Mouse (Mus musculus) brain, embryonic 14.5 days (tissue): Measurements from ENCODE around the gene Psmg3.

ENCODE experiments used
- CTCF ChIP-seq: fragments of 200-500 bp; IDR thresholded peaks from 2 replicates; pipeline ENCODE4 v1.5.1; 2012; ENCODE audit warnings: inconsistent platforms, mild to moderate bottlenecking, moderate library complexity, borderline replicate concordance; ENCODE audit not compliant: insufficient read depth, insufficient read length; ENCODE audit errors: extremely low read depth
- POLR2A ChIP-seq: fragments of 200-500 bp; IDR thresholded peaks from 2 replicates; pipeline ENCODE4 v1.6.1; 2012; ENCODE audit warnings: mild to moderate bottlenecking, inconsistent platforms, borderline replicate concordance; ENCODE audit not compliant: poor library complexity, insufficient read depth, insufficient read length, severe bottlenecking; ENCODE audit errors: extremely low read depth

DNA sequence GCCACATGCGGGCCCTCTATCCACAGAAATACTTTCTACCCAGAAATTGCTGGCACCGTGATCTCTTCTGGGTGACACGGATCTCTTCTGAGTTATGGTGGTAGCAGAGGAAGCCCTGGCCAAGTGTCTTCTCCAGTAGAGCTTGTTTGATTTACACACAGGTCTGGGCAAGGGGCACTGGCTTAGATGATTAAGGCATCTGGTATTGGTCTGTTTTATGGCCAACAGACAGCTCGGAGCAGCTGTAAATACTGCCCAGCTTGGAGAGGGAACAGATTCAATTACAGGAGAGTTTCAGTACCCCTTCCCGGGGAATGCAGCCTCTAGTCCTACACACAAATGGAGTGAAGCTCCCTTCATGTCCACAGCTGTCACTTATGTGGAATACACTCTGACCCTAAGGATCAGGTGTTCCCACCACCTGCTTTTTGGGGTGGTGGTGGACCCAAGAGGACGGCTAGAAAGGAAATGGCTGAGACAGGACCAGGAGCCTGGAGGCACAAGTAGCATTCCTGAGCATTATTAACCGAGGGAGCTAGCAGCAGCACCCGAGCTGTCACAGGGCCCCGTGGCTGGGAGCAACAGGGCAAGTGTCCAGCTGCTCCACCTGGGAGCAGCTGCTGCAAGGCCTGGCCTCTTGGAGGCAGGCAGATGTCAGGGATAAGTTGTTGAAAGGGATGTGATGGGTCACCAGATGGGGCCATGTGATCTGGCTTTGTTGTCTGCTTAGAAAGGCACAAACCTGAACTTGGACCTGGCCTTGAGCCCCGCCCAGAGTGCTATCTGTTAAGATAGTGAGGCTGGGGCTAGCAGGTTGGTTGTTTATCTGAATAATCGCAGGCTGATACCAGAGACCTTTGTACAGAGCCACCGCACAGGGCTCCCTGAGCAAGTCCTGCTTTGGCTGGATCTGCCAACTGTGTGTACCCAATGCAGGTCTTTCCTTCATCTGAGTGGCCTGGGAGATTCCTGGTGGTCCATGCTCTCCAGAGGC is 4.9 kb downstream of the Psmg3 start:
- no peak for TF ChIP-seq CTCF
- no peak for TF ChIP-seq POLR2A
